Mouse (Mus musculus) heart, embryonic 12.5 days (tissue): ENCODE measurements at regions not wholly inside any gene's neighbourhood (a gene's known extent, or its start where the extent isn't known, plus 50 kb on each side); places are given as distances from the start of the nearest gene placed in this dataset.
"Not testable (repeated sequence)": the region's sequence is repeated elsewhere in the genome, so short reads cannot be mapped to it uniquely, and the experiment has no call there.

ENCODE experiments used
- ATAC-seq: fragments of 200-750 bp; cut with Nextera tagmentation; 2 replicates; pipeline ENCODE4 v1.8.0; 2017; ENCODE audit warnings: moderate TSS enrichment, moderate library complexity; ENCODE audit not compliant: insufficient number of reproducible peaks, low FRiP score
- H3K27ac ChIP-seq: fragments of 300-500 bp; sonication (generic); 2 replicates; pipeline ENCODE4 v1.5.1; 2016; ENCODE audit warnings: mild to moderate bottlenecking, moderate library complexity; ENCODE audit not compliant: poor library complexity, severe bottlenecking
- H3K27me3 ChIP-seq: fragments of 300-500 bp; sonication (generic); replicated peaks from 2 replicates; pipeline ENCODE4 v1.6.1; 2016; ENCODE audit warnings: mild to moderate bottlenecking, moderate library complexity
- H3K36me3 ChIP-seq: fragments of 300-500 bp; sonication (generic); 2 replicates; pipeline ENCODE4 v1.6.1; 2016; ENCODE audit warnings: mild to moderate bottlenecking, moderate library complexity
- H3K4me1 ChIP-seq: fragments of 300-500 bp; sonication (generic); replicated peaks from 2 replicates; pipeline ENCODE4 v1.6.1; 2016; ENCODE audit warnings: mild to moderate bottlenecking
- H3K4me2 ChIP-seq: fragments of 300-500 bp; sonication (generic); 2 replicates; pipeline ENCODE4 v1.6.1; 2016; ENCODE audit warnings: mild to moderate bottlenecking, moderate library complexity
- H3K4me3 ChIP-seq: fragments of 300-500 bp; sonication (generic); 2 replicates; pipeline ENCODE4 v1.5.1; 2016; ENCODE audit warnings: mild to moderate bottlenecking
- H3K9ac ChIP-seq: fragments of 300-500 bp; sonication (generic); 2 replicates; pipeline ENCODE4 v1.6.1; 2016; ENCODE audit warnings: mild to moderate bottlenecking, moderate library complexity
- H3K9me3 ChIP-seq: fragments of 300-500 bp; sonication (generic); replicated peaks from 2 replicates; pipeline ENCODE4 v1.6.1; 2016; ENCODE audit warnings: mild to moderate bottlenecking, moderate library complexity
- WGBS: fragments of 180-500 bp; shearing (Covaris S2); methylation state at CpG from one replicate; pipeline ENCODE4 v1.1.7; 2016; 5-methylcytosine and 5-hydroxymethylcytosine counted together

DNA sequence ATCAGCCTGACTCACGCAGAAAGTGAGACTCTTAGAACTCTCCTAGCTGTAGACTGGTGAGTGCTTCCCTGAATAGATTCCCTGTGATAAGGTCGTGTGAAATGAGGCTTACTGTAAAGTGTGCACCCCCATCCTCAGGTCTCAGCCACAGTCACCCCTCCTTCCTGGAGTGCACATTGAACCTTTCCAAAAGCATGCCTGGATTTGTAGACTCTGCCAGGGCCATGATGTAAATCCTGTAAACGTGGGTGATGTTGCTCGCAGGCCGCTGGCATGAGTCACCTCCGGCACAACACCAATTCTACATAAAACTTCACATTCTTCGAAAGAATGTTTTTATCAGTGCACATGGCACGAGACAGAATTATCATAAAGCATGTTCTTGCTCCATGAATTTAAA is 117.7 kb upstream of the Tmc3 start:
- no peaks in the 10 kb centered on the region for H3K36me3 ChIP-seq
- H3K4me2 ChIP-seq = no peak overlapping the region
- no peak overlapping the region for H3K9ac ChIP-seq
- H3K4me1 ChIP-seq = no peaks in the 10 kb centered on the region
- no peak overlapping the region for H3K27ac ChIP-seq
- H3K27me3 ChIP-seq = no peaks in the 10 kb centered on the region
- 60% methylated on average over 8 of the region's 8 CpGs for WGBS
- no peak for ATAC-seq
- H3K4me3 ChIP-seq = no peak overlapping the region
- H3K9me3 ChIP-seq = 0 out of 2 replicates have a peak, but pooled peaks cover 3% of the 10 kb centered on the region

DNA sequence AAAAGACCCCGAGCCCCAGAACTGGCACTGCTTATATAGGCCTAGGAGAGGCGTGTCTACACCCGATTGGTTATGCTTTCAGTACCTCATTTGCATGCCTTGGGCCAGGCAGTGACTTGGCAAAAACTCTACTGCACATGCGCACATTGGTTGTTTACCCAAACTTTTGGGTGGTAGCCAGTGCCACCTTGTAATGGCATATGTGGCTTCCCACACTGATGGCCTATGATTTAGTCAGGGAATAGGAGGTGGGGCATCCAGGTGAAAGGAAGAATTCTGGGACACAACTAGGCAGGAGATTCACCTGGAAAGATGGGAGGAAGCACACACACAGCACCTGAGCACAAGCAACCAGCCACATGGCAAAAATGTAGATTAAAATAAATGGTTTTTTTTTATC is 114.9 kb upstream of the Tmc3 start:
- H3K4me1 ChIP-seq, H3K36me3 ChIP-seq, H3K4me3 ChIP-seq, H3K27ac ChIP-seq, H3K9ac ChIP-seq, H3K9me3 ChIP-seq, ATAC-seq, H3K27me3 ChIP-seq, H3K4me2 ChIP-seq: not testable (repeated sequence)
- 81% methylated on average over 4 of the region's 4 CpGs for WGBS

DNA sequence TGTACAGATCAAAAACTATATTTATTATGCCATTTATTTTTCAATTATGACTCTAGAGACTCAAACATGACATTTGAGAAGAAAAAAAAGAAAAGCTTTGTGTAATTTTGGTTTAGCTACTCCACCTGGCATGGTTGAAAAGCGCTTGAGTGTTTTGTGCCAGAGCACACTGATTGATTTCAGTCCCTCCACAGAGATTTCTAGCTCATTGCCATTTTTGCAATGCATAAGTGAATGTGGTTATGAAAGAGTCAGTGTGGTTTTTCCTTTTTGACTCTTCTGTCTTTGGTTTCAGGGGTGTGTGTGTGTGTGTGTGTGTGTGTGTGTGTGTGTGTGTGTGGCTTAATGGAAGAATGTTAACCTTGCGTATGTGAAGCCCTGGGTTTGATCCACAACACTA is 113.6 kb upstream of the Tmc3 start:
- no peak overlapping the region for H3K27ac ChIP-seq
- WGBS = 91% methylated on average over 2 of the region's 2 CpGs
- H3K36me3 ChIP-seq = no peaks in the 10 kb centered on the region
- H3K4me3 ChIP-seq = no peak overlapping the region
- no peaks in the 10 kb centered on the region for H3K27me3 ChIP-seq
- 0 out of 2 replicates have a peak, but pooled peaks cover 3% of the 10 kb centered on the region for H3K9me3 ChIP-seq
- H3K4me2 ChIP-seq = no peak overlapping the region
- H3K9ac ChIP-seq = no peak overlapping the region
- ATAC-seq = no peak
- H3K4me1 ChIP-seq = peaks cover 12% of the 10 kb centered on the region

DNA sequence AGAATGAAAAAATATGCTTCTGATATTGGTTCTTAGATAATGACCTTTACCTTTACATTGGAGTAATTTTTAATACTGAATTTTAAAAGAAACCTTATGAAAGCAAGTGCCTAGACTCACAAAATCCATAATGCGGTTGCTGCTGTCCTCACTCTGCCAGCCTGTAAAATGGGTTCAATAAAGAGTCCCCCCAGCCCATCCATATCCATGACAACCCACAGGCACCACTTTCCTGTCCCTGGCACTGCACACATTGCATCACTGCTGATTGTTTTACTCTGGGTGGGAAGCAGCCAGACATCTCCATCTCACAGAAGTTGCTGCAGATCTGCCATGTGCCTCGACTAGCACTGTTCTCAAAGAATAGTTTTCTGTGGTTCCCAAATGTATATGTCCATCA is 110.3 kb upstream of the Tmc3 start:
- Histone ChIP-seq H3K36me3 (no peaks in the 10 kb centered on the region), H3K27me3 (no peaks in the 10 kb centered on the region), H3K4me1 (peaks cover 28% of the 10 kb centered on the region), H3K9ac (no peak overlapping the region), H3K27ac (no peak overlapping the region), H3K4me2 (no peak overlapping the region), H3K9me3 (0 out of 2 replicates have a peak, but pooled peaks cover 3% of the 10 kb centered on the region), H3K4me3 (no peak overlapping the region)
- no peak for ATAC-seq
- WGBS = 83% methylated on average over 2 of the region's 2 CpGs

DNA sequence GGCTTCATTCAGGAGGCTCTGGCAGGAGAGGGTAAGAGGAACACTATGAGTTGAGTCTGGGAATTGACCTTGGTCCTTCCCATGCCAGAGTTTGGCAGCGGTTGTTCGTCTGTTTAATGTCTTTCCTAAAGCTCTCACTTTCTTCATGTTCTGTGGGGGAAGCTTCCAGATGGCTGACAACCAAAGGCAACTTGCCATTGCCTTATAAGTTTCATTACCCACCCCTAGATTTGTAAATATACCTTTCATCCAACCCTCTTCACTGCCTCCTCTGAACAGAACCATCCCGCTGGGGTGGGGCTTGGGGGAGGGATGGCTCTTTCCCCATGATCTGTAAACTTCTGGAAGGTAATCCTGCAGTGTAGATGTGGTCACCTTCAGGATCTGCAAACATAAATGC is 109.7 kb upstream of the Tmc3 start:
- Histone ChIP-seq H3K4me3 (no peak overlapping the region), H3K4me2 (no peak overlapping the region), H3K4me1 (peaks cover 28% of the 10 kb centered on the region), H3K36me3 (no peaks in the 10 kb centered on the region), H3K27me3 (no peaks in the 10 kb centered on the region), H3K27ac (0 out of 2 replicates have a peak overlapping the region, but pooled peaks have one; percentile 7), H3K9me3 (no peaks in the 10 kb centered on the region), H3K9ac (no peak overlapping the region)
- 70% methylated on average over 3 of the region's 3 CpGs for WGBS
- no peak for ATAC-seq

DNA sequence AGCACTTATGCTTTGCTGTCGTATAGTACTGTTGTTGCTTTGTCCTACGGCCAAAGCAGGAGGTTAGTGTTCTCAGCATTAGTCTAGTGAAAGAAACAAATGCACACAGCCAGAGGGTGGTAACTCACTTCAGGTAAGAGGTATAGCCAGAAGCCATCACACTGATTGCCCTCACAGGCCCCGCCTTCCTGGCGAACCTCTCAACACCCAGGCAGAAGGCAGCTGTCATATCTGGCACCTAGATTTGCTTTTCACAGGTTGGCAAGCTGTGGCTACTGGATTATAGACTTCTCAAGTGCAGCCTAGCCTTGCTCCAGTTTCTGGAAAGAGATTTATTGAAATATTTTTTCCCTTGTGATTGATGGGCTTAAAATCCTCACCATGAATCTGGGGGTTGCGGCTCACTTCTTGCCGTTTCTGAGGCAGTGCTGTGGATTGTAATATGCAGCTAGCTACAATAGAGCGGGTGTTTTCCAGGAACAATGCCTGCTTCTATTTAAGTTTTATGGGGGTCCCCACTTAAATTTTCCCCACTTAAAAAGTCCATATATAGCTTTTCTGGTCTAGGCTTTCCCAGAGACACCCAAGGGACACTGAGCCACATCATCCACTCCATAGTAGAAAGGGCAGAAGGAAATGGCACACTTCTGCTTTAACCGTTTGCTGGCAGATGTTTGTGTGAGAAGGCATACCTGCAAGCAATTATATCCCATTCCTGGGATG is 109.1 kb upstream of the Tmc3 start:
- ATAC-seq = no peak
- H3K27ac ChIP-seq = 0 out of 2 replicates have a peak overlapping the region, but pooled peaks have one; percentile 7
- no peaks in the 10 kb centered on the region for H3K27me3 ChIP-seq
- H3K4me1 ChIP-seq = peaks cover 28% of the 10 kb centered on the region
- no peak overlapping the region for H3K4me2 ChIP-seq
- no peak overlapping the region for H3K4me3 ChIP-seq
- H3K9me3 ChIP-seq = no peaks in the 10 kb centered on the region
- H3K9ac ChIP-seq = no peak overlapping the region
- no peaks in the 10 kb centered on the region for H3K36me3 ChIP-seq
- 75% methylated on average over 8 of the region's 8 CpGs for WGBS

DNA sequence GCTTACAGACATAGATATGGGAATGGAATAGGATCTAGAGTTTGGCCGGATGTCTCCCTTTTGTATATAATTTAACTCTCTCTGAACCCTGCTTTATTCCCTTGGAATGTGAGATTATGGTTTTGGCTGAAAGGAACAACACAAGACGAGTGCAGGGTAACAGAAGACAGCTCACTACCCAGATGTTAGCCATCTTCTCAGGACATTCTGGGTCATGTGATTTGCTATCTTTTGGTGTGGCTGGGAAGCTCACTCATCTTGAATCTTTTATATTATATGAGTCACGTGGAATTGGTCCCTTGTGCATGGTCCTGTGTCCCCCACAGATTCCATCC is 108.6 kb upstream of the Tmc3 start:
- no peak overlapping the region for H3K9ac ChIP-seq
- H3K4me3 ChIP-seq = no peak overlapping the region
- H3K4me1 ChIP-seq = peaks cover 28% of the 10 kb centered on the region
- H3K4me2 ChIP-seq = no peak overlapping the region
- no peak overlapping the region for H3K27ac ChIP-seq
- WGBS = 53% methylated on average over 3 of the region's 3 CpGs
- no peak for ATAC-seq
- no peaks in the 10 kb centered on the region for H3K36me3 ChIP-seq
- H3K27me3 ChIP-seq = no peaks in the 10 kb centered on the region
- no peaks in the 10 kb centered on the region for H3K9me3 ChIP-seq

DNA sequence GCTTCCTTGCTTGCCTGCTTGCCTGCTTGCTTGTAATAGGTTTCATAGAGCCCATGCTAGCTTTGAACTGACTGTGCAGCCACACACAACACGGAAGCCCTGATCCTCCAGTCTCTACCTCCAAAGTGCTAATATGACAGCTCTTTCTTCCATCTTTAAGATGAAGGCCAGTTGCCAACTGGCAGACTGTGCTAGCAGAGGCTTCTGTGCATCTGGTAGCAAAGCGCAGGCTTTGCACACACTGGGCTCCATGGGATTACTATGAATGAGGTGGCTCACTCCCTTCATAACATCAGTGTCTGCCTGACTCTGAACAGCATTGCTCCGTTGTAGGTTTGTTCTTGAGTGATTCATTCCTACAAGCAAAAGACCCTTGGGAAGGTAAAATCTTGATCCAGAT is 107.9 kb upstream of the Tmc3 start:
- no peaks in the 10 kb centered on the region for H3K9me3 ChIP-seq
- no peak overlapping the region for H3K9ac ChIP-seq
- peaks cover 28% of the 10 kb centered on the region for H3K4me1 ChIP-seq
- 78% methylated on average over 3 of the region's 3 CpGs for WGBS
- no peak overlapping the region for H3K27ac ChIP-seq
- H3K27me3 ChIP-seq = no peaks in the 10 kb centered on the region
- no peak overlapping the region for H3K4me2 ChIP-seq
- H3K36me3 ChIP-seq = no peaks in the 10 kb centered on the region
- no peak for ATAC-seq
- H3K4me3 ChIP-seq = no peak overlapping the region

DNA sequence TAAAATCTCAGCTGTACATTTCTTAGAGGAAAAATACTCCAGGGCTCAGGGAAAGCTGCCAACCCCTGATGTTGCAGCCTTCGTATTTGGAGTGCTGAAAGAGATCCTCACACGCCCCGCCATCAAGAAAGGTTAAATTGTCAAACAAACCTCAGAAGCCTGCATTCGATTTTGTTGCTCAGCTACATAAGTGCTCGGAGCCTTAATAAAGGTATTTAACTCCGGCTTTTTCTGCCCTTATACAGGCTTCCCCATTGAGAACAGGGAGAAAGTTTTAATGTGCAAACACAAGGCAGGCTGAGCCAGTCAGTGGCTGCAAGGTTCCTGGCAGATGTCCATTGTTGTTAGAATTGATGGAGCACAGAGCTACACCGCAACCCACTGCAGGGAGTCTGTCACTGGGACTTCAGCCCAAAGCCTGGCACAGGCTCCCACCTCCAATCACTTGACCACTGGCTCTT is 107.0 kb upstream of the Tmc3 start:
- no peak overlapping the region for H3K4me3 ChIP-seq
- no peaks in the 10 kb centered on the region for H3K27me3 ChIP-seq
- 38% methylated on average over 7 of the region's 7 CpGs for WGBS
- no peaks in the 10 kb centered on the region for H3K36me3 ChIP-seq
- H3K9ac ChIP-seq = no peak overlapping the region
- peaks cover 28% of the 10 kb centered on the region for H3K4me1 ChIP-seq
- H3K4me2 ChIP-seq = peak overlapping the region; percentile 10; the same call in 1 of the 2 replicates
- no peaks in the 10 kb centered on the region for H3K9me3 ChIP-seq
- no peak overlapping the region for H3K27ac ChIP-seq
- no peak for ATAC-seq

DNA sequence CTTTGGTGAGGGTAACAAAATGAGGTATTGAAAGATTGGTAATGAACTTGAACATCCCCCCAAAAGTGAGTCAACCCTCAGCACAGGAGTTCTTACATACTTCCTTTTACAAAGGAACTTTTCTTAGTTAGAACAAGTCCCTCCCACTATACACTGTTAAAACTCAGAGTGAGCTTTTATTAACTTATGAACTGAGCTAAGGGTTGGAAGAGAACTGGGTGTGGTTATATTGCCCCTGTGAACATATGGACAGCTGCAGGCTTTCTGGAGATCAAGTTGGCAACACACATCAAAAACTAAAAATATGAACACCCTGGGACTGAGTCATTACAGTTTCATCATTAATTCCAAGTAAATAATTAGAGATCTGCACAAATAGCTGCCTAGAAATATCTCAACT is 103.1 kb upstream of the Tmc3 start:
- Histone ChIP-seq H3K4me3 (no peak overlapping the region), H3K36me3 (no peaks in the 10 kb centered on the region), H3K27ac (no peak overlapping the region), H3K4me1 (peaks cover 11% of the 10 kb centered on the region), H3K27me3 (no peaks in the 10 kb centered on the region), H3K9ac (no peak overlapping the region), H3K9me3 (no peaks in the 10 kb centered on the region), H3K4me2 (no peak overlapping the region)
- ATAC-seq = no peak

DNA sequence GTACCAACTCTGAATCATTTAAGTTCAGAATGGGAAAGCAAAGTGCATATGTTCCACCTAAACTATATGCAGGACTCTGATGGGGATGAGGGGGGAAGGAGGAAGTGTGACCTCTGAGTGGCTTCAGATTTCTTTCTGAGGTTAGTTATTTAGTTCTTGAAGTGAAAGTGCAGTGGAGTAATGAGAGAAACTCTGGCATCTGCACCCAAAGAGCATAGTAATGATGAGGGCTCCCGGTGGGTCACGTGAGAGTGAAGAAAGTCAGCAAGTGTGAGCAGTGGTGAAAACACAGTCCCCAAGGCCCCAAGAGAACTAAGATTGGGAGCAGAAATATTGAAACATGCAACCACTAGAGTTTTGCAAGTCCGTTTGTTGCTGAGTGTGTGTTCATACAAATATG is 102.5 kb upstream of the Tmc3 start:
- Histone ChIP-seq H3K4me3 (no peak overlapping the region), H3K9me3 (no peaks in the 10 kb centered on the region), H3K4me2 (no peak overlapping the region), H3K4me1 (peaks cover 8% of the 10 kb centered on the region), H3K9ac (no peak overlapping the region), H3K27ac (no peak overlapping the region), H3K36me3 (no peaks in the 10 kb centered on the region), H3K27me3 (no peaks in the 10 kb centered on the region)
- no peak for ATAC-seq
- WGBS = 81% methylated on average over 3 of the region's 3 CpGs

DNA sequence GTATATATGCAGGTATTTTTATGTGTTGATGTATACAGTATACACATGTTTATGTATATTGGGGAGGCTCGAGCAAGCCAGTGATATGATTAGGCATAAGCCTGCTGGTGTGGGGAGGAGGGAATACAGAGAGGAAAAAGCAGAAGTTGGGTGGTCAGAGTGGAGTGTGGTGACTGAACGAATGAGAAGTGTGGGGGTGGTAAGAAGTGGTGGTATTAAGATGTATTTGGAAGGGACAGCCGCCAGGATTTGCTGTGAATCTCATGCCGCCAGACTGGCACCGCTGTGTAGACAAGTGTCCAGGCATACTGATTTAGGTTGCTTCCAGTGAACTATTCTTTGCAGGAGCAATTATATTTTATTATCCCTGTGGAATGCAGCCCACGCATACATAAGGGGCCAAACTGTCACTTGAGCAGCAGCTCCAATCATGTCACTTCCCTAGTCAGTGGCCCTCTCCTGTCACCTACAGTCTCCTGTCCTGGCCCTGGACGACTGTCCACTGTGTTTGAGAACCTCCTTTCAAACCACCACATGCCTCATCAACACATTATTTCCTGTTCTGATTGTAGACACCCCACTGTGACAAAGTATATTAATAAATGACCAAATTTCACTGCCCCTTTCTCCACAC is 101.9 kb upstream of the Tmc3 start:
- WGBS = 58% methylated on average over 7 of the region's 7 CpGs
- no peak for ATAC-seq

More for the DNA sequence above, 101.9 kb upstream of the Tmc3 start:
- H3K27ac ChIP-seq = no peak overlapping the region
- H3K4me2 ChIP-seq = no peak overlapping the region
- no peaks in the 10 kb centered on the region for H3K27me3 ChIP-seq
- H3K9ac ChIP-seq = no peak overlapping the region
- no peaks in the 10 kb centered on the region for H3K36me3 ChIP-seq
- H3K9me3 ChIP-seq = no peaks in the 10 kb centered on the region
- H3K4me3 ChIP-seq = no peak overlapping the region
- 0 out of 2 replicates have a peak, but pooled peaks cover 3% of the 10 kb centered on the region for H3K4me1 ChIP-seq
